Mouse (Mus musculus) heart, embryonic 14.5 days (tissue): ENCODE measurements around the gene Arl6ip5. TPM values are rescaled to one million over a fixed set of nuclear protein-coding genes. Genes with fewer than 3 reads are reported as not detected.

Experiments used
- ATAC-seq: fragments of 200-750 bp; cut with Nextera tagmentation; 2 replicates; pipeline ENCODE4 v1.8.0; 2017; ENCODE audit warnings: low read depth, moderate TSS enrichment; ENCODE audit not compliant: insufficient number of reproducible peaks, insufficient read depth, low FRiP score
- H3K27ac ChIP-seq, 2 experiments: fragments of 200-500 bp in 1 of 2; fragments of 300-500 bp in 1 of 2; sonication (generic) in 1 of 2; replicated peaks in 1 of 2; 2 replicates each; pipeline ENCODE4 v1.5.1; 2012 to 2014; ENCODE audit warnings: low read depth in 2 of 2, low read length in 2 of 2, control low read depth in 1 of 2, mild to moderate bottlenecking in 1 of 2, mixed read lengths in 1 of 2; ENCODE audit not compliant: control insufficient read depth in 1 of 2, insufficient read depth in 1 of 2
- H3K27me3 ChIP-seq: fragments of 300-500 bp; sonication (generic); 2 replicates; pipeline ENCODE4 v1.6.1; 2014; ENCODE audit warnings: mild to moderate bottlenecking, low read length, control low read depth; ENCODE audit not compliant: control insufficient read depth, insufficient read depth
- H3K36me3 ChIP-seq: fragments of 300-500 bp; sonication (generic); 2 replicates; pipeline ENCODE4 v1.6.1; 2014; ENCODE audit warnings: mild to moderate bottlenecking, control low read depth, low read length, mixed read lengths; ENCODE audit not compliant: control insufficient read depth, insufficient read depth
- H3K4me1 ChIP-seq, 2 experiments: fragments of 200-500 bp in 1 of 2; fragments of 300-500 bp in 1 of 2; sonication (generic) in 1 of 2; 2 replicates each; pipeline ENCODE4 v1.6.1; 2012 to 2014; ENCODE audit warnings: low read length in 2 of 2, control low read depth in 1 of 2, mixed read lengths in 1 of 2; ENCODE audit not compliant: control insufficient read depth in 2 of 2, insufficient read depth in 2 of 2
- H3K4me2 ChIP-seq: fragments of 300-500 bp; sonication (generic); 2 replicates; pipeline ENCODE4 v1.6.1; 2014; ENCODE audit warnings: mild to moderate bottlenecking, low read length
- H3K4me3 ChIP-seq, 2 experiments: fragments of 200-500 bp in 1 of 2; fragments of 300-500 bp in 1 of 2; sonication (generic) in 1 of 2; 2 replicates each; pipeline ENCODE4 v1.5.1; 2012 to 2014; ENCODE audit warnings: low read length in 2 of 2, mild to moderate bottlenecking in 2 of 2, control low read depth in 1 of 2, low read depth in 1 of 2, moderate library complexity in 1 of 2; ENCODE audit not compliant: control insufficient read depth in 1 of 2, insufficient read depth in 1 of 2
- H3K9ac ChIP-seq: fragments of 300-500 bp; sonication (generic); 2 replicates; pipeline ENCODE4 v1.6.1; 2014; ENCODE audit warnings: mild to moderate bottlenecking, low read length
- H3K9me3 ChIP-seq: fragments of 300-500 bp; sonication (generic); 2 replicates; pipeline ENCODE4 v1.6.1; 2016; ENCODE audit warnings: low read length, control low read depth; ENCODE audit not compliant: control insufficient read depth
- WGBS: fragments of 180-500 bp; shearing (Covaris S2); extraction: QIAGEN DNeasy Blood & Tissue Kit; methylation state at CpG from one replicate; pipeline ENCODE4 v1.1.7; 2014; 5-methylcytosine and 5-hydroxymethylcytosine counted together
- polyA plus RNA-seq: library from polyadenylated mRNA; unstranded; fragments of >200 nt; fragmentation: Nextera tagmentation; extraction: Ambion mirVana; gene quantifications from 2 replicates; pipeline ENCODE4 v1.2.1, GENCODE M21; 2014

The Arl6ip5 gene
- polyA plus RNA-seq, 1 experiment from 2014 or later: 57.9 TPM

DNA sequence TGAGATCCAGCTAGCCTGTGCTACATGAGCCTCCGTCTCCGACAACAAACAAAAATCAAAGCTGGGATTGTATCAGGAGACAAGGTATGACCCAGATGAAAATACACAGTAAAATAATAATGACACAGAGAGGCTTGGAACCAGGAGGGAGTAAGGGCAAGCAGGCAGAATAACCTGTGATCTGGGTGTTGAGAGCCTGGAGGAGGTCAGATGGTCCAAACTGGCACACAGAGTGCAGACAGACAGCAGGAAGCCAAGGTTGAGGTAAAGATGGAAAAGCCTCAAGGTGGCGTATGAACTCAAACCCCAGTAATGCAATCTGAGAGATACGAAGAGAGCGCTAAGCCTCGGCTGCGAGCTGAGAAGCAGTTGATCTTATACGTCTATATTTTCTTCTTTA, 14.0 kb downstream of the Arl6ip5 start:
- no peak overlapping the region for H3K27ac ChIP-seq
- no peaks in the 10 kb centered on the region for H3K27me3 ChIP-seq
- H3K4me2 ChIP-seq: no peak overlapping the region
- no peak overlapping the region for H3K4me3 ChIP-seq
- no peak overlapping the region for H3K9ac ChIP-seq
- 93% methylated on average over 8 of the region's 8 CpGs for WGBS
- no peaks in the 10 kb centered on the region for H3K9me3 ChIP-seq
- H3K4me1 ChIP-seq: peaks cover 22 to 51% of the 10 kb centered on the region in 2 experiments
- peaks cover 19% of the 10 kb centered on the region for H3K36me3 ChIP-seq
- no peak for ATAC-seq

DNA sequence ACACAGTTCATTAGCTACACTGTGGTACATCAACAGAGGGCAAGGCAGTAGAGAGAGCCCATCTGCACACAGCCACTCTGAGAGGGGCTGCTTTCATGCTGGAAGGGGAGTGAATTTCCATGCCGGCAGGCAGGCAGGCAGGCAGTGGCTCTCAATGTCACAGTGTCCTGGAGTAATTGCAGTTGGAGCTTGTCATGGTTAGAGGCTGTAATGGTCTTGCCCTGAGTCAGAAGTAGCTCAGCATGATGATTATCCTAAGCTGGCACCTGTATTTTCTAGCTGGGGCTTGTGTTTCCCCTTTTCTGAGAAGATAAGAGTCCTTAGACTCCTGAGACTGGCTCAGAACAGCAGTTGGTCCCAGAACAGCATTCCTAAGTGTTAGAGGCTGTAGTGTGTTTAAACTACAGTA, 15.6 kb downstream of the Arl6ip5 start:
- H3K9ac ChIP-seq: peak overlapping the region; percentile 9; the same call in 1 of the 2 replicates
- ATAC-seq: peak; percentile 62
- peak overlapping the region; percentile 79 to 89 for H3K27ac ChIP-seq
- 29% methylated on average over 1 of the region's 1 CpGs for WGBS
- H3K27me3 ChIP-seq: no peaks in the 10 kb centered on the region
- peaks cover 22 to 45% of the 10 kb centered on the region in 2 experiments for H3K4me1 ChIP-seq
- H3K4me2 ChIP-seq: no peak overlapping the region
- H3K9me3 ChIP-seq: no peaks in the 10 kb centered on the region
- peaks cover 31% of the 10 kb centered on the region for H3K36me3 ChIP-seq
- H3K4me3 ChIP-seq: no peak overlapping the region

DNA sequence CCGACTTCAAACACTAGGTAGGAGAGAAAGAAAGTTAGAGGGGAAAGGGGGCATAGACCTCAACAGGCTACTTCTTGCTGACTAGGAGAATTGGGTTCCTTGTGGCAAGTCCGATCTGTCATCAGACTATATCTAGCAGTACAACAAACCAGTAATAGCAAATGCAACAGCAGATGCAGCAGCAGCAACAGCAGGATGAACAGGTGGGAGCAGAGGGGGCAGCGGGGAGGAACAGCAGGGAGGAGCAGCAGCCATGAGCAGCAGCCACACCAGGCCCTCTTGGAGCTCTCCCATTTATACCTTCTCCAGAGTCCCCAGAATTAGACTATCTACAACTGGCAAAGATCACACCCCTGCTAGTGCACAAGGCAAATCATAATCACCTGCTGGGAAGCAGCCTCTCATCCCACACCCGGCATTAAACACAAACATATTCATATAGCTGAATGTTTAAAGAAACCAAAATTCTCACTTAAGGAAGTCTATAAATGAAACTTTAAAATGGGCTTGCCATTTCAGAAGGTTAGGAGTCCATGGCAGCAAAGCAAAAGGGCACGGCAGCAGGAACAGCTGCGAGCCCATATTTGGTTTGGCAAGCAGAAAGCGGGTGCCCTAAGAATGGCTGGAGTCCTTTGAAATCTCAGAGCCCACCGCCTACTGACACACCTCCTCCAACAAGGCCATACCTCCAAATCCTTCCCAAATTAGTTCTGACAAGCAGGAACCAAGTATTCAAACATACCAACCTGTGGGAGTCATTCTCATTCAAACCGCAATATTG, 16.8 kb downstream of the Arl6ip5 start:
- 92% methylated on average over 9 of the region's 9 CpGs for WGBS
- Histone ChIP-seq H3K9me3 (no peaks in the 10 kb centered on the region), H3K4me2 (no peak overlapping the region), H3K36me3 (peaks cover 43% of the 10 kb centered on the region), H3K27ac (no peak overlapping the region), H3K4me3 (no peak overlapping the region), H3K4me1 (peaks cover 11 to 33% of the 10 kb centered on the region in 2 experiments), H3K9ac (no peak overlapping the region), H3K27me3 (no peaks in the 10 kb centered on the region)
- no peak for ATAC-seq

DNA sequence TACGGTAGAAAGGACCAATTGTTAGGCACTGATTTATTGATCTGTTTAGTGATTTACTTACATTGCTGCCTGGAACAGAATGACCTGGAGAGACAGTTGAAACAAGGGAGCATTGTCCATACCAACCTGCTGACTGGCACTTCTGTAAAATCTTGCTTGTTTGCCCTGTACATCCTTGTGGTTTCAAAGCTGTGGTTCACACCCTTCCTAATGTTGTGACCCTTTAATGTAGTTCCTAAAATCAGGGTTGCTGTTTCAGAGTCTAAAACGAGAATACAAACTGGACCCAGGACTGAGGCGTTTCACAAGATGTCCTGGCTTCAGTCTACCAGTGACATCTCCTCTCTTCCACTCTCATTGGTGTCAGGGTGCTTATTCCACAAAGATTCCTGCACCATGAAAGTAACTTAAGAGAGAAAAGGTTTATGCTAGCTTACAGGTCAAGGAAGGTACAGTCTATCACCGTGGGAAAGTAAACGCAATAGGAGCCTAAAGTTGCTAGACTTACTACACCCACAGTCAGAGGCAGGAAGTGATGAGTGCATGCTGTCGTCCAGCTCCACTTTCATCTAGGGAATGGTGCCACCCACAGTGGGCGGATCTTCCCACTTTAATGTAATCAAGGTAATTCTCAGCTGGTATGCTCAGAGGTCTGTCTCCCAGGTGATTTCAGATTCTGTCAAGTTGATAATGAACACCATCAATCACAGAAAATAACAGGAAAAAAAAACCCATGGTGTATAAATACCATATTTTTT, 24.6 kb downstream of the Arl6ip5 start:
- no peak overlapping the region for H3K4me2 ChIP-seq
- peaks cover 60% of the 10 kb centered on the region for H3K36me3 ChIP-seq
- H3K27ac ChIP-seq: no peak overlapping the region
- H3K9me3 ChIP-seq: peaks cover 8% of the 10 kb centered on the region
- 86% methylated on average over 7 of the region's 7 CpGs for WGBS
- no peaks in the 10 kb centered on the region for H3K27me3 ChIP-seq
- no peak for ATAC-seq
- no peak overlapping the region for H3K9ac ChIP-seq
- H3K4me1 ChIP-seq: 0 out of 4 replicates have a peak, but pooled peaks cover 0 to 3% of the 10 kb centered on the region in 2 experiments
- no peak overlapping the region for H3K4me3 ChIP-seq

DNA sequence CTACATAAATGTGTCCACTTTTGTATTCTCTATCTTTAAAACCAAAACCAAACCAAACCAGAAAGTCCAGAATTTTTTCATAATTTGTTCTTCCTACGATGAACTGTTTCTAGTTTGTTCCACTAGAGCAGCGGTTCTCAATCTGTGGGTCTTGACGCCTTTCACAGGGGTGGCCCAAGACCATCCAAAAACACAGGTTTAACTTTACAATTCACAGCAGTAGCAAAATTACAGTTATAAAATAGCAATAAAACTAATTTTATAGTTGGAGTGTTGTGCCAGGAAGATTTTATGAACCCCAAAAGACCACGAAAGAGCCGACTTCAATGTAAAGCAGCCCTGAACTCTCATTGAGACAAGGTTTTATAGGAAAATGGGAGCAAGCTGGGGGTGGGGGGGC, 25.6 kb downstream of the Arl6ip5 start:
- ATAC-seq: no peak
- Histone ChIP-seq H3K9me3 (peaks cover 8% of the 10 kb centered on the region), H3K4me3 (no peak overlapping the region), H3K4me2 (no peak overlapping the region), H3K9ac (no peak overlapping the region), H3K27me3 (no peaks in the 10 kb centered on the region), H3K36me3 (peaks cover 55% of the 10 kb centered on the region), H3K27ac (no peak overlapping the region), H3K4me1 (0 out of 4 replicates have a peak, but pooled peaks cover 0 to 3% of the 10 kb centered on the region in 2 experiments)
- 94% methylated on average over 5 of the region's 5 CpGs for WGBS

DNA sequence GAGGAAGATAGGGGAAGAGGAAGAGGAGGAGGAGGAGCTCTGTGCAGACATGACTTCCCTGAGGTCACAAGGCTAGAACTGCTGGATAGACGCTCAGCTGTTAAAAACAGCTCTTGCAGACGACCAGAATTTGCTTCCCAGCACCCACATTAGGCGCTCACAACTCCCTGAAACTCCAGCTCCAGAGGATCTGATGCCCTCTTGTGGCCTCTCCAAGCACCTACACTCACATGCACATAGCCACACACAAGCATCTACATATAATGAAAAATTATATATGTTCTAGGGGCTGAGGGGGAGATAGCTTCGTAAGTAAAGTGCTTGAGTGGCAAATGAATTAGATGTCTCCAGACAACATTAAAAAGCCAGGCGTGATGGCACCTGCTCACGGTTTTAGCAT, 28.9 kb downstream of the Arl6ip5 start:
- H3K4me3 ChIP-seq: no peak overlapping the region
- no peak overlapping the region for H3K4me2 ChIP-seq
- WGBS: 94% methylated on average over 6 of the region's 6 CpGs
- 0 out of 4 replicates have a peak, but pooled peaks cover 0 to 3% of the 10 kb centered on the region in 2 experiments for H3K4me1 ChIP-seq
- no peaks in the 10 kb centered on the region for H3K27me3 ChIP-seq
- H3K27ac ChIP-seq: no peak overlapping the region
- H3K9me3 ChIP-seq: peaks cover 8% of the 10 kb centered on the region
- no peak overlapping the region for H3K9ac ChIP-seq
- no peak for ATAC-seq
- peaks cover 35% of the 10 kb centered on the region for H3K36me3 ChIP-seq

DNA sequence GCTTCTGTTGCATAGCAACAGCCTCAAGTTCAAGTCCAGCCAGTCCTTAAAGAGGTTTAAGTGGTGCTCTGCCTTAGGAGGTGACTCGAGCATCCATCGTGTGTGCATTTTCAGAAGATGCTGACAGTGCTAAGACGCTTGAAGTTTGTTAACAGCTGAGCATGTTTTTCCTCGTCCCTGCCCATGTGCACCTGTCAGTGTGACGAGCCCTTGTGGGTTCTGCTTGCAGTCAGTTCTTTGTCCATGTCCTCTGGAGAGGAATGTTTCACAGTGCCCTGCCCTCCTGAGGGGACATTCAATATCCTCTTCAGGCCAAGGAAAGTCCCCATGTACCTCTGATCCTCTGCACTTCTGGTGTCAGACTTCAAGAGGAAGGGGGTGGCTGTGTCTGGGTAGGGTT, 29.6 kb downstream of the Arl6ip5 start:
- Histone ChIP-seq H3K4me1 (0 out of 4 replicates have a peak, but pooled peaks cover 0 to 3% of the 10 kb centered on the region in 2 experiments), H3K4me2 (no peak overlapping the region), H3K27me3 (no peaks in the 10 kb centered on the region), H3K4me3 (no peak overlapping the region), H3K9ac (no peak overlapping the region), H3K9me3 (peaks cover 7% of the 10 kb centered on the region), H3K36me3 (peaks cover 30% of the 10 kb centered on the region), H3K27ac (no peak overlapping the region)
- no peak for ATAC-seq
- WGBS: 76% methylated on average over 5 of the region's 5 CpGs
